ENCODE assay signal across 18 mouse cellular contexts in genomic region chr14:100752746-100753145, GRCm38 (mm10).
DNase-seq lines count a peak whose midpoint lies in the region.
"Had no signal": no experiment of that assay in that cellular context is flagged by ENCODE, and none has a peak within 500 bp of the region (broad histone marks: within the 10 kb centered on the region; RNA-seq: fewer than 3 reads in every experiment).

No protein-coding gene starts in this region.

- no peak overlapping the region for H3K27ac ChIP-seq in heart, embryonic 10.5 days
- H3K27ac ChIP-seq: embryonic facial prominence, embryonic 13.5 days; forebrain, embryonic 12.5 days; hindbrain, embryonic 13.5 days; hindbrain, postnatal 0 days had no signal

- 72% methylated on average over 10 of the region's 10 CpGs for WGBS in heart, embryonic 10.5 days

- DNase-seq in heart, postnatal 4 days = peak; percentile 5
- no peak for DNase-seq in heart, embryonic 10.5 days (ENCODE audit: low spot score)
- DNase-seq in testis, postnatal 14 days (ENCODE audit: low spot score) = peak; percentile 3
- no peak for DNase-seq in testis, postnatal 10 days (ENCODE audit: low spot score)
- peak; percentile 72 for DNase-seq in ZHBTc4 (ENCODE audit: low read depth, low spot score)
- no peak for DNase-seq in spleen, postnatal 10 days (ENCODE audit: low spot score in 2 of 2)
- DNase-seq: adrenal gland, adult 2 months; adrenal gland, postnatal 25 days; cerebellum, adult 18-20 months; cerebellum, adult 9-11 months; cerebellum, postnatal 36 days; gastrocnemius, postnatal 14 days had no signal

- H3K4me3 ChIP-seq in heart, embryonic 10.5 days = no peak overlapping the region
- H3K4me3 ChIP-seq: embryonic facial prominence, embryonic 13.5 days; forebrain, embryonic 12.5 days; heart, embryonic 12.5 days; hindbrain, embryonic 13.5 days had no signal

- H3K9me3 ChIP-seq in heart, embryonic 10.5 days = no peaks in the 10 kb centered on the region
- H3K9me3 ChIP-seq: embryonic facial prominence, embryonic 13.5 days; forebrain, embryonic 12.5 days; heart, embryonic 12.5 days; hindbrain, embryonic 13.5 days had no signal

- H3K4me1 ChIP-seq in heart, embryonic 10.5 days = peaks cover 20% of the 10 kb centered on the region

- H3K36me3 ChIP-seq in heart, embryonic 10.5 days = no peaks in the 10 kb centered on the region
- H3K36me3 ChIP-seq: embryonic facial prominence, embryonic 13.5 days; forebrain, embryonic 12.5 days; G1E; heart, embryonic 12.5 days; hindbrain, embryonic 13.5 days had no signal

- no peaks in the 10 kb centered on the region for H3K27me3 ChIP-seq in heart, embryonic 10.5 days (ENCODE audit: insufficient read depth, poor library complexity, severe bottlenecking)
- H3K27me3 ChIP-seq: embryonic facial prominence, embryonic 13.5 days; forebrain, embryonic 12.5 days; heart, embryonic 12.5 days; hindbrain, embryonic 13.5 days had no signal

Comparison
In these comparisons a context has a peak if more than half of its experiments do, and no peak if none do; other contexts are left out.
1. DNase-seq: peak in heart, postnatal 4 days (single experiment), testis, postnatal 14 days (single experiment) and ZHBTc4 (single experiment); none in heart, embryonic 10.5 days (single experiment), testis, postnatal 10 days (single experiment) and spleen, postnatal 10 days (0 of 2).